Mouse (Mus musculus): ENCODE data around the gene Mff.

The Mff gene

DNA sequence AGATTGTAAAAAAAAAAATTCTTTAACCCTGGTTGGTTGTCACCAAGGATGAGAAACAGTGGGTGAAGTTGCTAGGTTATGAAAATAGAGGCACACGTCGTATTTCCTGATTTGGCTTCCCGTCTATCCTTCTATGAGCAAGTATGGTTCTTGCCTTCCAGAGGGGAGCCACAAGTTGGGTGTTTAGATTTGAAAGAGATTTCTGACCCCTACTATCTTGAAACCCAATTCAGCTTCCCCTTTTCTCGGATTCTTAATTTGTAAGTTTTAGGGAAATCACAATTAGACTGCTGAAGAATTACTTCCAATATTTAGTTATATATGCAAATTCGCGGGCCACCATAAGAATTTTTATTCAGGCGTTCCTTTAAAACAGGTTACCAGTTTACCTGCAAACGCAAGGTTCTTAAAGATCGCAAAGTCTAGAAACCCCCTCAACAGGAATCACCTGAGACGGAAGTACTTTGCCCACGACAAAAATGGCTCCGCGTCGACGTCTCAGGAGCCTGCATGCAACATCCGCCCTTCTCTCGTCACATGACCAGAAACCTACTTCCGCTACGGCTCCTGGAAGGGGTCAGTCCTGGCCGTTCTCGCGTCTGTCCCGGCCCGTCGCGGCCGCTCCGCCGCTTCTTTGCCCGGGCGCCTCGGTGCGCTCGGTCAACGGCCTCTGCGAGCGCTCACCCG is at the start of gene Mff:
Mff (plus strand) TSS at position 552 of the 687 bp plus-strand sequence.
- DNase-seq (ENCODE audit: low read depth, low spot score): peak; percentile 99

DNA sequence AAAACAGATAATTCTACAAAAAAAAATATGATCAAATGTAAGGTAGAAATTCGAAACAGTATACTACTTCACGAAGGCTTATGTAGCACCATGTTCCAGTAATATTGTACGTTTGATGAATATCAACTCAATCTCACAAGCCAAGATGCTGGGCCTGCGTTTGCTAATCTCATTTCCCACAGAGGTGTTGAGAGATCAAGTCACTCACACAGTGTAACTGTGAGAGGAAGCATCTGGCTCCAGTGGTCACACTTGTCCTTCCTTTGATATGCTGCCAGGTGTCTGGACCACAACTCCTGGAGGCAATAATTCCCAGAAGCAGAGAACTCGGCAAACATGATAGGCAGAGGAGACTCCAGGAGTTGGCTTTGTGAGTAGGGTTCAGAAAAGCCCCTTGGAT is 38.4 kb upstream of the Mff start:
- DNase-seq (ENCODE audit: low read depth, low spot score): no peak

DNA sequence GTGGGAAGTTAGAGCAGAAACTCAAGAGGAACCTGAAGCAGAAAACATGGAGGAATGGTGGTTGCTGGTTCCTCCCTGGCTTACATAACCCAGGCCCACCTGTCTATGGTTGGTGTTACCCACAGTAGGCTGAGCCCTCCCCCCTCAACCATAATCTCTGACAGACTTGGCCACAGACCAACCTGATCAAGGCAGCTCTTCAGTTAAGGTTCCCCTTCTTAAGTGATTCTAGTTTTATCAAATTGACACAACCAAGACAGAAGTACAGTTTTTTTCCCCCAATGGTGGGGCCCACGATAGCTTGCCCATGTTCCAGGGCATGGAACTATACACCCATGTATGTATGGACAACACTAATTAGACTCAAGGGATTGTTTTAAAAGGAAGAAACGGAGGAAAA is 37.8 kb upstream of the Mff start:
- no peak for DNase-seq (ENCODE audit: low read depth, low spot score)

DNA sequence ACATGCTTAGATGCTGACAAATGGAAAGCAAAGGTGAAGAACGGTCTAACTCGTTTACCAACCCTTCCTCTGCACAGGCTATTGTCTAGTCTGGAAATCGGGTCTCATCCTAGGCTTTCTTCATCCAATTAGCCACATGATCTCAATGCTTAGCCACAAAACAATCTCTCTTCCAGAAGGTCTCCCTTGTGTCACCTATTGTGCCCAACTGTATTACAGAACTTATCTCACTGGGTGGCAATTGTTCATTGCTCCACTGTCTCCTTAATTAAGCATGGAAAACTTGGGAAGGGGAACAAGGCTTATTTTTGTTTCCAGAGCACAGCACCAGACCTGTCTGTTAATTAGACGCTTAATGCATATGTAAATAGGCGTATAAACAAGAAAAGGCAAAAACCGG is 36.8 kb upstream of the Mff start:
- DNase-seq (ENCODE audit: low read depth, low spot score): no peak

DNA sequence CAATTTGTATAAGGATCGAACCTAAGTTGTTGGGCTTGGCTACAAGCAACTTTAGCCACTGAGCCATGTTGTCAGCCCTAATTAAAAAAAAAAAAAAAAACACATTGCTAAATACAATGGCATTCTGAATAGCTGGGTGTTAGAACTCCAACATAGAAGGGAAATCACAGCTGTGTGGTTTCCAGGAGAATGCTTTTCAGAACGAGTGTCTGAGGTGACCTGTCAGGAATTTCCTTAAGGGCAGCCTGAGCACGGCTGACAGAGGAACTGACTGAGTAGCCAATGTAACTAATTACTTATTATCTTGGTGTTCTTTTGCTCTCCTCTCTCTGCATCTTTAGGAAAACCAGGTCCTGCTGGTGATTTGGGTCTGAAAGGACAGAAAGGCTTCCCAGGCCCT is 28.8 kb upstream of the Mff start:
- DNase-seq (ENCODE audit: low read depth, low spot score): no peak

DNA sequence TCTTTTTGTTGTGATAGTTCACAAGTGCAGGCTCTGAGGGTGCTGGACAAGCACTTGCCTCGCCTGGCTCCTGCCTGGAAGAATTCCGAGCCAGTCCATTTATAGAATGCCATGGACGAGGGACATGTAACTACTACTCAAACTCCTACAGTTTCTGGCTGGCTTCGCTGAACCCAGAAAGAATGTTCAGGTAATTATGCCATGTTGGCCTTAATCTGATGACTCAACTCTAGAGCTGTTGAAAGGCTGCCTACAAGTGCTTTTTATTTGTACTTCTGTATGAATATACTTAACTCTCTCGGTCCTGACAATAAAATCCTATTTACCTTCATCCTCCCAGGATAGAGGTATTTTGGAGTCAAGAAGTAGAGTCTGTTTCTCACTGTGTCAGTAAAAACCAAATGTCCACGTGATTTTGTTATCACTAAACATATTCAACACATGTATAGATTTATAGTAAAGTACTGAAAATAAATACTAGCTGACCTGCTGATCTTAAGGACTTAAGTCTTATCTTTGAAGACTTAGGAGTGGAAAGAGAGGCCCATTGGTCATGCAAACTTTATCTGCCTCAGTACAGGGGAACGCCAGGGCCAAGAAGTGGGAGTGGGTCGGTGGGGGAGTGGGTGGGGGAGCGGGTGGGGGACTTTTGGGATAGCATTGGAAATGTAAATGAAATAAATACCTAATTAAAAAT is 6.7 kb upstream of the Mff start:
- no peak for DNase-seq (ENCODE audit: low read depth, low spot score)

DNA sequence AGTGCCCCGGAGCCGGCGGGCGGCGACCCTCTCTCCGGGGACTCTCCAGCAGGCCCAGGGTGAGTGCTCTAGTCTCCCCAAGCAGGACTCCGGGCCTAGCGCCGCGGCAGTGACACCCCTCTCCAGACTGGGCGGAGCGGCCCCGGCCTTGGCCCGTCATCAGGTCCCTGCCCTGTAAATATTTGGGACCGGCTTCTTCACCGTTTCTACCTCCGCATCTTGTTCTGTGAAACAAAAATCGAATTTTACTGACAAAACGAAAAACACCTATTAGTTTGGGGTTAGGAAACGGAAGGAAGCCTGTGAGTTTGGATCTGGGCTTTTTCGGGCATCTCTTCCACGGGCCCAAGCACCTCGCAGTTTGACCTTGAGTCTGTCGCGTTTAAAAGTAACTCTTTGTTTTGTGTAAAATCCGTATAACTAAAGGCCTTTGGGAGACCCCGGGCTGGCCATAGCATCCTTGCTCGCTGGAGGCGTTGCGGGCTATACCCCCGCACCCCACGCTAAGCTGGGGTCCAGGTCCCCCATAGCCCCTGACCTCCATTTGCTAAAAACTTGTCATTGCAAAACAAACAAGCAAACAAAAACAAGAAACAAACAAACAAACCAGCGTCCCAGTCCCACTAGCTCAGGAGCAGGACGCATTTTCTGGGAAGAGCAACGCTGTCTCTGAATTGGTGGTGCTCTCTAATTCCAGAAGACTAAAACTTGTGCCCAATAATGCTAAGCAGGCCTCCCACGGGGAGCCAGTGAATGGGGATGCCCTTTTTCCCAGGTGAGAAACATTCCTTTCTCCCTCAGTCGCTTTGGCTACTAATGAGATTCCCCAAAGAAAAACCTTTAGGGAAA is 560 bp downstream of the Mff start:
- peak; percentile 38 for DNase-seq (ENCODE audit: low read depth, low spot score)

DNA sequence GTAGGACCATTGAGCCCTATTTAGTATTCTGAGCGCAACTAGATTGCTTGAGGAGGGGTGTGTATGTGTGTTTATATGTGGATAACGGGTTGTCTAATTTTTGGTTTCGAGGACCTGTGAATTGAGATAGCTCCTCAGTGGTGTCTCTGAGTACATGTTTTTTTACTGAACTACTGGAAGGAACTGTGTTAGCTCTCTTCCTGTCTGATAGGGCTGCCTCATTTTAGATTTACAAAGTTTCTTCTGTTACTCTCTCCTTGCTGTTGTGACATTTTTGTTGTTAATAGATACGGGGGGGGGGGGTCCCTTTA is 1.1 kb downstream of the Mff start:
- DNase-seq (ENCODE audit: low read depth, low spot score): no peak

DNA sequence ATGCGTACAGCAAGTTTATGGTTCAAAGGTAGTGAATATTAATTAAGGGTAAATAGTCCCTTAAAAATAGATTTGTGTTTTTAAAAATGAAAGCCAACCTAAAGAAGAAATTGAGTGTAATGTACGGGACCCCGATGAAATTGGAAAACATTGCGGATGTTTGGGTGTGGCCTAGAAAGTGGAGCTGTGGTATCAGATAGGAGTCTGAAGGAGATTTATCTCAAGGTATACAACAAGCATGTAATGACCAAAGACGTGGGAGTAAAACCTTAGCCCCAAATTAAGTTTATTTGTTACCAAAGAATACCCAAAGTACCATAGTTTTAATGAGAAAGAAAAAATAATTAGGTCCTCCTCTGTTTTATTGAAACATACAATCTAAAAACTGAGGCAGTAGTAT is 1.8 kb downstream of the Mff start:
- no peak for DNase-seq (ENCODE audit: low read depth, low spot score)

DNA sequence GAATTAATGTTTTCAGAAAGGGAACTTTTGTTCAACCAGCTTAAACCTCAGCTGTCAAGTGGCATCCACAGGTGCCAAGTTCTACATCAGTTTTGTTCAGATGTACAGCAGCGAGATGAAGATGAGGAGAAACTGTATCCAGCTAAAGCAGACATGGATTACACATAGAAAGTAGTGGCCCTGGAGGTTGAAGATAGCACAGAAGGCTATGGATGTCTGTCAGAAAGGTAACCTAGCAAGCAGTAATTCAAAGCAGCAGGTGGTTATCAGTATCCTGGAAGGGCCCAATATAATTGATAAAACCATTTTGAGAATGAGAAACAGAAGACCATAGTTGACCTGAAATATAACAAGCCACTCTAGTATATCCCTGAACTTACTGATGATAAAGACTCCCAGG is 8.7 kb downstream of the Mff start:
- no peak for DNase-seq (ENCODE audit: low read depth, low spot score)

DNA sequence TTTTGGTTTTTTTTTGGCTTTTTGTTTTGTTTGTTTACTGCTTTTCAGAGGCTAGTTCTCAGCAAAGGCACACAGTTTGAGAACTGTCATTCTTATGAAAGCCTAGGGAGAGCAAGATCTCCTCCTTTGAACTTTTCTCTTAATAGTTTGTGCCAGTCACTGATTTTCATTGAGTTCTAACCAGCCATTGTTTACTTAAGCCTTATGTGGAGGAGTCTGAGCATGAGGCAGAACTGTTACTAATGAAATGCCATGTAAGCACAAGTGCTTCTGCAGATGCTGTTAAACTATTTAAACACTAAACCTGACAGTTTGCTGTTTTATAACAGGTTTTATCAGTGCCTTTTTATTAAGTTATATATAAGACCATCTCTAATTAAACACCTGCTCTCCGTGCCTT is 13.4 kb downstream of the Mff start:
- DNase-seq (ENCODE audit: low read depth, low spot score): no peak

DNA sequence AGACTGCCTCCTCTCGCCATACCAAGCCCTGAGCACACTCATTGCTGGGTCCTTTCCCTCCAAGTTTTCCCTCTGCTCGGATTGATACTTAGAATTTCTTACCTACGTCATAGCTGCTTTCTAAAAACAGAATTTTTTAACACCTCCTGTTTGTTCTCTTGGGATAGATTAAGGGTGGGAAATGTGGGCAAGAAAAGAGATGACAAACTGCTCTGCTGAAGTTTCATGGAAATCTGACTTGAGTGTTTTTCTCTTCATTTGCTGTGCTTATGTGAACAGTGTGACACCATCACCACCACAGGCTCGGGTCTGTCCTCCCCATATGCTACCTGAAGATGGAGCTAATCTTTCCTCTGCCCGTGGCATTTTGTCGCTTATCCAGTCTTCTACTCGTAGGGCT is 16.8 kb downstream of the Mff start:
- DNase-seq (ENCODE audit: low read depth, low spot score): no peak

DNA sequence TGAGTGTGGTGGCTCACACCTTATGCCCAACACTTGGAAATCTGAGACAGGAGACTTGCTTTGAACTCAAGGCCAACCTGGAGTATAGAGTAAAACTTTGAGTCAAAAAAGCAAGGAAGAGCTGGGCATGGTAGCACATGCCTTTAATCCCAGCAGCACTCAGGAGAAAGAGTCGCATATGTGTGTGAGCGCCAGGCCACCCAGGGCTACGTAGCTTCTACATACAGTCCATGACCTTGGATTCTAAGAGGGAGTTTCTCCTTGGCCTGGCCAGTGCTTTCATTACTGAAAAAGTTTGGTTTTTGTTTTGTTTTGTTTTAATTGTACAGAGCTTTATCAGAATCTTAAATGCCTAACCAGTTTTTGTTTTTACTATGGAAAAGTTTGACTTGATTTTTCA is 19.3 kb downstream of the Mff start:
- no peak for DNase-seq (ENCODE audit: low read depth, low spot score)

DNA sequence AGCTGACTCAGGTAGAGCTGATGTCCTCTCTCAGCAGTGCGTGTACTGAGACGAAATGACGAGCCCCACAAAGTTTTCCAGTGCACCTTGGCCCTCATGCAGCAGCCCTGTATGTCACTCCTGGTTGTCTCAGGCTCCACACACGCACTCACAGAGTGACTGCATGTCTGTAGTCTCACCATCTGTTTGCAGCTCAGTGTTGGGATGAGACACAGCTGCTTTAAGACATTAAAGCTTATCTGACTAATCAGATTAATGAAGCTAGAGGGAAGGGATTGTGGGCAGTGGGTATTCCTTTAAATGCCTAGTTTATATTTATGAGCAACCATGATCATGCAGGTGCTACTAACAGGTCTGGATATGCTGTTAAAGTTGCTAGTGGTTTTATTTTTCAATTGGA is 21.7 kb downstream of the Mff start:
- no peak for DNase-seq (ENCODE audit: low read depth, low spot score)

DNA sequence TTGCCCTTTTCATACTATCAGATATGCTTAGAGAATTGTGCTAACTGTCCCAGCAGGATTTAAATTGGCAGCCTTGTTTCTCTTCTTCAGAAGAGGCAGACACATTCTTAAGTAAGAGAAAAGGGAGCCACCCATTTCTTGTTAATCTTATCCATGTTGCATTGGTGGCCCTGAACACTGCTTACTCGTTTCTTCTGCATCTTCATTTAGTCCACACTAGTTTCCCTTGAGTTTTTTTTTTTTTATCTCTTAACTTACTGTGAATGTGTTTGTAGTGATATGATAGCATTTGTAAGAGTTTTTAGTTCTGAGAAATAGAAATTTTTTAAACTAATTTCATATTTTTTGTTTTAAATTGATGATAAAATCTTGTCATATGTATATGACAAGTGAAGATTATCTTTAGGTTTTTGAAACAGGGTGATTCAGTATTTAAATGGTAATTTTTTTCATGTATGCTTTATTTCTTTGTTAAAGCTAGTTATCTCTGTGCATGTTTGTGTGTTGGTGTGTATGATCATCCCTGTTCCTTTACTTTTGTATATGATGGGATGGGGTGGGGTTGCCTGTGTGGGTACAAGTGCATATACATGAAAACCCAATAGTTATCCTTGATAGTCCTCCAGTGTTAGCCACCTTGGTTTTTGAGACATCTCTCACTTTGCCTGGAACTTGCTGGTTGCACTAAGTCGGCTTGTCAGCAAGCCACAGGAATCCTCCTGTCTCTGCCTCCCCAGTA is 23.2 kb downstream of the Mff start:
- no peak for DNase-seq (ENCODE audit: low read depth, low spot score)

DNA sequence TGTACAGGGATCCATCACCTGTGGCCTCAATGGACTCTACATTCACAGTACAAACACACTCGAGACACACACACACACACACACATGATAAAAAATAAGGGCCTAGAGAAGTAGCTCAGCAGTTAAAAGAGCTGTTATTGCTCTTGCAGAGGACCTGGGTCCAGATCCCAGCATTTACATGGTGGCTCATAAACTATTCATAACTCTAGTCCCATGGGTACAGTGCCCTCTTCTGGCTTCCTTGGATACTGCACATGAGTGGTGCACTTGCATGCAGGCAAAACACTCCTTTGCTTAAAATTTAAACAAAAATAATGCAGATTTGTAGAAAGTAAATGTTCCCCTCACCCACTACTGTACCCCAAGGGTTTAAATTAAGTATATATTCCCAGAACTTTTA is 34.8 kb downstream of the Mff start:
- peak; percentile 63 for DNase-seq (ENCODE audit: low read depth, low spot score)

DNA sequence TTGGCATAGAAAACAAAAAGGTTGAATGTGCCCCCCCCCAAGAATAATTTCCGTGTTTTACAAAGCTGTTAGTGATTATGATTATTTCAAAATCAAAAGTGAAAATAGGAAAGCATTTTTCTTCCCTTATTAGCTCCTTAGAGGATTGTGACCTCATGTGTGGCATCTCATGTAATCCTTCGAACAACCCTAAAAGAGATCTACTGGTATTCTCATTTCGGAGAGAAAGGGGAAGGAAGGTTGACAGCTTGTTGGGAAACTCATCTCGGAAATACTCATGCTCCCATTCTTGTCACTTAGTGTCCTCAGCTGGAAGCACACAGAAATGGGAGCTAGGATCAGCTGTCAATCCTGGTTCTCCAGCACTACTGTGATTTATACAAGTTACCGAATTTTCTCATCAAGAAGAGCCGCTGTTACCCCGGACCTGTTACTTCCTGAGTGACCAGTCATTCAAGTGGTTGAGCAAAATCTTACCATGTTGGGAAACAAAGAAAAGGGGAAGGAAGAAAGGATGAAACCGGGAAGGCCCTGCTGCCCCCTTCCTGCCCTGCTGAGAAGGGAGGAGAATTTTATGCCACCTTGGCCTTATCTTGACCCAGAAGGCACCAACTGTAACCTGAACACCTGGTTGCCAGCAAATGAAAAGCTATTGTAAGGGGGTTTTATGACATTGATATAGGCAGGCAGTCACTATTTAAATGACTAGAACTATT is 36.9 kb downstream of the Mff start:
- DNase-seq (ENCODE audit: low read depth, low spot score): no peak

DNA sequence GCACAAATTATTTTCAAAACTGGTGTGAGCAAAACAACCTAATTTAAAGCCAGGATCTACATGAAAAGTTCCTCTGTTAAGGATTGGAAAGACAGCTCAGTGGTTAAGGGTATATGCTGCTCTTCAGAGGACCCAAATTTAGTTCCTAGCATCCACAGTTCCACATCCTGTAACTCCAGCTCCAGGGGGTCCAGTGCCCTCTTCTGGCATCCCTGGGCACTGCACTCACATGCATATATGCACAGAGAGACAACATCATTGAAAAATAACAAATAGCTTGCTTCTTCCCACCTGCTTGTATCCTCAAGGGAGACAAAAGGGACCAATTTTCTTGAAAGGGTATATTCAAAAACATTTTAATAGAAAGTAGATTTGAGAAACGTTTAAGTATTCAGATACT is 37.6 kb downstream of the Mff start:
- peak; percentile 34 for DNase-seq (ENCODE audit: low read depth, low spot score)

DNA sequence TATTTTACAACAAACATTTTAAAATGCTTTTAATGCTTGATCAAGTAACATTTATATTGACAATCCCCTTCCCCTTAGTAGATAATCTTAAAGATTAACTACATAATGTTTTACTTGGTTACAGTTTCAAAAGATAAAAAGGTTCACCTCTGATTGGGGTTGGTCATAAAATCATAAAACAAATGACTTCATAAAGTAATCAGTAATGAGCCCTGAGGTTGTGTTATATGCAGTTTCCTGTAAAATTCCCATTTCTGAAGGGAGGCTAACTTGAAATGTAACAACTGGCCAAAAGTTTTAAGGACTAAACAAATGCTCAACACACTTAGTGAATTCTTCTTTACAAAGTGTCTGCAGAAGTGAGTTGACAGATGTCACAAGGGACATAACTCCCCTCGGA is 41.5 kb downstream of the Mff start:
- DNase-seq (ENCODE audit: low read depth, low spot score): no peak

DNA sequence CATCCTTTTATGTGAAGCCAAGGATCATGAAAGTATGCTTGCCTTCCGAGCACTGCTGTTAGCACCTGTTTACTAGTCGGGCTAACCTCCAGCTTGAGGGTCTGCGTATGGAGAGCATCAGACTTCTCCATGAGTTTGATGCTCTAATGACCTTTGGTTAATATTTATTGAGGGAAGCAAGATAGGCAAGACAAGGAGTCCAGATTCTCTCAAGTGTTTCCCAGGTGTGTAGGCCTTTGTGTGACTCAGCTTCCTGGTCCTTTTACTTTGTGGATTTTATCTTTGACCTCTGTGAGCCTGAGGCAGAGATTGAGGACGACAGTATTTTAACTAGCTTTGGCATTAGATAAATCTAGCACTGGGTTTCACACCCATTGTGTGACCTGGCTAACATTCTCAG is 42.0 kb downstream of the Mff start:
- DNase-seq (ENCODE audit: low read depth, low spot score): no peak

DNA sequence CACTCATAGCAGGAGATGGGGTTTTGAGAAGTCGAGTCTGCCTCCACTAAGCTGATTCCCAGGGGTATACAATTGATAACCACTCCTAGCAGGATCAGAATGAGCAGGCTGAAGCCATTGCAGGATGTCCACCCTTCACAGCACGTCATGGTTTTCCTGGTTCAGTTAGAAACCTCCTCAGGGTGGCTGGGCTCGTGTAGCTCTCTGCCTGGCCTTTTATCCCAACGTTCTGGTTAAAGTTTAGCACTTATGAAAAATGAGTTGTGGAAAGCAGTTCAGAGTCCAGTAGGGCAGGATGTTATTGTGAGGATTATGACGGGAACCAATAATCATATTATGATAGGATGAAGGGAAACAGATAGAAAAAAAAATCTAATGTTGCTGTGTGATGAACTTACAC is 43.6 kb downstream of the Mff start, which contains the start of gene Tm4sf20:
Tm4sf20 (minus strand) TSS at position 193 of the 400 bp plus-strand sequence.
- no peak for DNase-seq (ENCODE audit: low read depth, low spot score)

Data from ES-CJ7 (cell line).